Mouse (Mus musculus): Measurements from ENCODE around the gene Nxn. TPM values are rescaled to one million over a fixed set of nuclear protein-coding genes. Genes with fewer than 3 reads are reported as not detected.

Nxn gene
- polyA plus RNA-seq, 1 experiment from 2014 or later = 31.5 TPM

GRCm38 (mm10) chr11:76405113-76405512, 6.2 kb upstream of the Nxn start:
- no peak for TF ChIP-seq CTCF (IDR thresholded peaks at IDR 0.05; ENCODE audit: low read depth)
- H3K36me3 ChIP-seq (ENCODE audit: insufficient read depth) = peaks cover 5% of the 10 kb centered on the region; the same call in 1 of the 2 replicates
- no peaks in the 10 kb centered on the region for H3K9me3 ChIP-seq (ENCODE audit: low read depth, low read length)
- WGBS = 55% methylated on average over 4 of the region's 4 CpGs
- 0 out of 2 replicates have a peak, but pooled peaks cover 3% of the 10 kb centered on the region for H3K4me1 ChIP-seq (ENCODE audit: insufficient read depth)
- H3K9ac ChIP-seq = no peak overlapping the region
- H3K27ac ChIP-seq (ENCODE audit: low read depth) = no peak overlapping the region
- no peak overlapping the region for H3K4me3 ChIP-seq (ENCODE audit: low read depth, low read length)
- H3K4me2 ChIP-seq = no peak overlapping the region
- no peak for DNase-seq
- no peaks in the 10 kb centered on the region for H3K27me3 ChIP-seq (ENCODE audit: insufficient read depth, low read length)
- no peak for ATAC-seq (ENCODE audit: insufficient read depth)

- no peak for DNase-seq
- Histone ChIP-seq H3K27ac (ENCODE audit: low read depth) (no peak overlapping the region), H3K4me3 (ENCODE audit: low read depth, low read length) (no peak overlapping the region), H3K9me3 (ENCODE audit: low read depth, low read length) (no peaks in the 10 kb centered on the region), H3K27me3 (ENCODE audit: insufficient read depth, low read length) (no peaks in the 10 kb centered on the region), H3K36me3 (ENCODE audit: insufficient read depth) (no peaks in the 10 kb centered on the region), H3K9ac (no peak overlapping the region), H3K4me2 (no peak overlapping the region), H3K4me1 (ENCODE audit: insufficient read depth) (no peaks in the 10 kb centered on the region)
- 59% methylated on average over 10 of the region's 10 CpGs for WGBS
- ATAC-seq (ENCODE audit: insufficient read depth) = no peak
- TF ChIP-seq CTCF (IDR thresholded peaks at IDR 0.05; ENCODE audit: low read depth) = no peak
Observed at GRCm38 (mm10) chr11:76401398-76401797, 2.5 kb upstream of the Nxn start.

- WGBS = 4% methylated on average over 11 of the region's 11 CpGs
- peak; percentile 69 for TF ChIP-seq CTCF (IDR thresholded peaks at IDR 0.05; ENCODE audit: low read depth)
- no peaks in the 10 kb centered on the region for H3K9me3 ChIP-seq (ENCODE audit: low read depth, low read length)
- DNase-seq (peak; percentile 85), ATAC-seq (ENCODE audit: insufficient read depth) (peak; percentile 30; the same call in 1 of the 2 replicates)
- H3K27ac ChIP-seq (ENCODE audit: low read depth) = peak overlapping the region; percentile 88
- no peaks in the 10 kb centered on the region for H3K4me1 ChIP-seq (ENCODE audit: insufficient read depth)
- peak overlapping the region; percentile 83 for H3K4me3 ChIP-seq (ENCODE audit: low read depth, low read length)
- no peaks in the 10 kb centered on the region for H3K27me3 ChIP-seq (ENCODE audit: insufficient read depth, low read length)
- H3K4me2 ChIP-seq = peak overlapping the region; percentile 73
- peak overlapping the region; percentile 81 for H3K9ac ChIP-seq
- no peaks in the 10 kb centered on the region for H3K36me3 ChIP-seq (ENCODE audit: insufficient read depth)
Observed at GRCm38 (mm10) chr11:76399587-76400330, 819 bp upstream of the Nxn start.

- Histone ChIP-seq H3K4me1 (ENCODE audit: insufficient read depth) (no peaks in the 10 kb centered on the region), H3K27me3 (ENCODE audit: insufficient read depth, low read length) (no peaks in the 10 kb centered on the region), H3K36me3 (ENCODE audit: insufficient read depth) (no peaks in the 10 kb centered on the region), H3K4me3 (ENCODE audit: low read depth, low read length) (peak overlapping the region; percentile 83), H3K9me3 (ENCODE audit: low read depth, low read length) (no peaks in the 10 kb centered on the region), H3K9ac (peak overlapping the region; percentile 81), H3K27ac (ENCODE audit: low read depth) (peak overlapping the region; percentile 88), H3K4me2 (peak overlapping the region; percentile 73)
- ATAC-seq (ENCODE audit: insufficient read depth) (peak; percentile 76), DNase-seq (no peak)
- WGBS = under 1% methylated on average over 33 of the region's 33 CpGs
- TF ChIP-seq CTCF (IDR thresholded peaks at IDR 0.05; ENCODE audit: low read depth) = no peak
Observed at GRCm38 (mm10) chr11:76398312-76398797, 585 bp downstream of the Nxn start.

- under 1% methylated on average over 26 of the region's 26 CpGs for WGBS
- H3K9me3 ChIP-seq (ENCODE audit: low read depth, low read length) = no peaks in the 10 kb centered on the region
- DNase-seq (peak; percentile 62), ATAC-seq (ENCODE audit: insufficient read depth) (peak; percentile 17)
- no peak for TF ChIP-seq CTCF (IDR thresholded peaks at IDR 0.05; ENCODE audit: low read depth)
- H3K9ac ChIP-seq = peak overlapping the region; percentile 81
- H3K27ac ChIP-seq (ENCODE audit: low read depth) = peak overlapping the region; percentile 88; the same call in 1 of the 2 replicates
- H3K4me1 ChIP-seq (ENCODE audit: insufficient read depth) = no peaks in the 10 kb centered on the region
- peak overlapping the region; percentile 73 for H3K4me2 ChIP-seq
- H3K36me3 ChIP-seq (ENCODE audit: insufficient read depth) = no peaks in the 10 kb centered on the region
- no peaks in the 10 kb centered on the region for H3K27me3 ChIP-seq (ENCODE audit: insufficient read depth, low read length)
- peak overlapping the region; percentile 83 for H3K4me3 ChIP-seq (ENCODE audit: low read depth, low read length)
Observed at GRCm38 (mm10) chr11:76397650-76398311, 1.2 kb downstream of the Nxn start.

GRCm38 (mm10) chr11:76392996-76393395, 5.9 kb downstream of the Nxn start:
- 84% methylated on average over 11 of the region's 11 CpGs for WGBS
- no peak overlapping the region for H3K4me3 ChIP-seq (ENCODE audit: low read depth, low read length)
- ATAC-seq (ENCODE audit: insufficient read depth) = no peak
- DNase-seq = no peak
- H3K9ac ChIP-seq = no peak overlapping the region
- H3K4me1 ChIP-seq (ENCODE audit: insufficient read depth) = peaks cover 10% of the 10 kb centered on the region; the same call in 1 of the 2 replicates
- H3K27me3 ChIP-seq (ENCODE audit: insufficient read depth, low read length) = no peaks in the 10 kb centered on the region
- H3K27ac ChIP-seq (ENCODE audit: low read depth) = no peak overlapping the region
- no peaks in the 10 kb centered on the region for H3K9me3 ChIP-seq (ENCODE audit: low read depth, low read length)
- no peak overlapping the region for H3K4me2 ChIP-seq
- 0 out of 2 replicates have a peak, but pooled peaks cover 3% of the 10 kb centered on the region for H3K36me3 ChIP-seq (ENCODE audit: insufficient read depth)
- TF ChIP-seq CTCF (IDR thresholded peaks at IDR 0.05; ENCODE audit: low read depth) = no peak

- Histone ChIP-seq H3K27ac (ENCODE audit: low read depth) (no peak overlapping the region), H3K4me3 (ENCODE audit: low read depth, low read length) (no peak overlapping the region), H3K4me1 (ENCODE audit: insufficient read depth) (peaks cover 10% of the 10 kb centered on the region; the same call in 1 of the 2 replicates), H3K36me3 (ENCODE audit: insufficient read depth) (0 out of 2 replicates have a peak, but pooled peaks cover 3% of the 10 kb centered on the region), H3K27me3 (ENCODE audit: insufficient read depth, low read length) (no peaks in the 10 kb centered on the region), H3K9me3 (ENCODE audit: low read depth, low read length) (no peaks in the 10 kb centered on the region), H3K4me2 (no peak overlapping the region), H3K9ac (no peak overlapping the region)
- DNase-seq = no peak
- ATAC-seq (ENCODE audit: insufficient read depth) = no peak
- WGBS = 83% methylated on average over 7 of the region's 7 CpGs
- TF ChIP-seq CTCF (IDR thresholded peaks at IDR 0.05; ENCODE audit: low read depth) = no peak
Observed at GRCm38 (mm10) chr11:76392532-76392931, 6.4 kb downstream of the Nxn start.
